Mouse (Mus musculus) kidney, postnatal 0 days (tissue): ENCODE results near the gene Ddx6. TPM values are rescaled to one million over a fixed set of nuclear protein-coding genes. Genes with fewer than 3 reads are reported as not detected.

Experiments used
- ATAC-seq: fragments of 200-750 bp; cut with Nextera tagmentation; replicated peaks from 2 replicates; pipeline ENCODE4 v1.8.0; 2017; ENCODE audit warnings: low read depth, moderate number of reproducible peaks, moderate TSS enrichment, moderate library complexity; ENCODE audit not compliant: low FRiP score
- DNase-seq: peaks from one replicate; pipeline ENCODE4 v3.0.0-alpha.2; 2016; ENCODE audit warnings: low spot score
- H3K27ac ChIP-seq: fragments of 300-500 bp; sonication (generic); 2 replicates; pipeline ENCODE4 v1.5.1; 2014; ENCODE audit warnings: mild to moderate bottlenecking
- H3K27me3 ChIP-seq: fragments of 300-500 bp; sonication (generic); 2 replicates; pipeline ENCODE4 v1.6.1; 2014; ENCODE audit warnings: low read length, mixed read lengths; ENCODE audit not compliant: insufficient read depth
- H3K36me3 ChIP-seq: fragments of 300-500 bp; sonication (generic); 2 replicates; pipeline ENCODE4 v1.6.1; 2014; ENCODE audit warnings: low read length, mixed read lengths; ENCODE audit not compliant: insufficient read depth
- H3K4me1 ChIP-seq: fragments of 300-500 bp; sonication (generic); replicated peaks from 2 replicates; pipeline ENCODE4 v1.6.1; 2014; ENCODE audit warnings: antibody characterized with exemption, low read length, mixed read lengths; ENCODE audit not compliant: insufficient read depth
- H3K4me2 ChIP-seq: fragments of 300-500 bp; sonication (generic); 2 replicates; pipeline ENCODE4 v1.6.1; 2014; ENCODE audit warnings: mild to moderate bottlenecking, low read length, moderate library complexity, mixed read lengths
- H3K4me3 ChIP-seq: fragments of 300-500 bp; sonication (generic); replicated peaks from 2 replicates; pipeline ENCODE4 v1.5.1; 2014; ENCODE audit warnings: low read depth, low read length
- H3K9ac ChIP-seq: fragments of 300-500 bp; sonication (generic); 2 replicates; pipeline ENCODE4 v1.6.1; 2014; ENCODE audit warnings: low read depth, low read length
- H3K9me3 ChIP-seq: fragments of 300-500 bp; sonication (generic); replicated peaks from 2 replicates; pipeline ENCODE4 v1.6.1; 2016; ENCODE audit warnings: low read length, inconsistent platforms, mixed read lengths
- CTCF ChIP-seq: IDR thresholded peaks from 2 replicates; pipeline ENCODE4 v1.5.1; 2016; ENCODE audit warnings: antibody characterized with exemption, low read depth, mild to moderate bottlenecking, moderate library complexity
- WGBS: fragments of 180-500 bp; shearing (Covaris S2); extraction: QIAGEN DNeasy Blood & Tissue Kit; methylation state at CpG from one replicate; pipeline ENCODE4 v1.1.7; 2014; 5-methylcytosine and 5-hydroxymethylcytosine counted together
- polyA plus RNA-seq: library from polyadenylated mRNA; unstranded; fragments of >200 nt; fragmentation: Nextera tagmentation; extraction: Ambion mirVana; gene quantifications from 2 replicates; pipeline ENCODE4 v1.2.1, GENCODE M21; 2015

The Ddx6 gene
- polyA plus RNA-seq, 1 experiment from 2014 or later: 13.8 TPM

- WGBS: 65% methylated on average over 7 of the region's 7 CpGs
- Histone ChIP-seq H3K27ac (no peak overlapping the region), H3K36me3 (no peaks in the 10 kb centered on the region), H3K4me1 (no peaks in the 10 kb centered on the region), H3K27me3 (no peaks in the 10 kb centered on the region), H3K4me2 (no peak overlapping the region), H3K4me3 (no peak overlapping the region), H3K9ac (no peak overlapping the region), H3K9me3 (no peaks in the 10 kb centered on the region)
- ATAC-seq: no peak
- DNase-seq: no peak
- no peak for TF ChIP-seq CTCF
These were observed 13.0 kb upstream of the Ddx6 start for GRCm38 (mm10) chr9:44591595-44592188.

DNA sequence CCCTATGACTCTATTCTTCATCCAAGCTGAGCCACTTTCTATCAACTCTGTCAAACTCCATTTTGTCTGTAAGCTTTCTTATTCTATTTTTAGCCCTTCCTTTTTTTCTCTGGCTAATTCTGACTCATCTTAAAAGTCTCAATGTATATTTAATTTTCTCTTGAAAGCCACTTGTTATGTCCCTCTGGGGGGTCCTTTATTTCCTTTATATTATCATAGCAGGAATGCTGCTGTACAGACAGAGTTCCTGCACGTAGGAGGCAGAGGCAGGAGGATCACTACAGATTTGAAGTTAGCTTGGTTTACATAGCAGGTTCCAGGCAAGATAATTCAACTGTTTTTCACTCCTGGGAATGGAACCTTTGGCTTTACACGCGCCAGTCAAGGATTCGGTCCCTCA, 11.5 kb upstream of the Ddx6 start:
- no peaks in the 10 kb centered on the region for H3K4me1 ChIP-seq
- H3K27ac ChIP-seq: no peak overlapping the region
- DNase-seq: no peak
- TF ChIP-seq CTCF: no peak
- no peak overlapping the region for H3K4me2 ChIP-seq
- H3K27me3 ChIP-seq: no peaks in the 10 kb centered on the region
- no peaks in the 10 kb centered on the region for H3K9me3 ChIP-seq
- no peak for ATAC-seq
- no peak overlapping the region for H3K9ac ChIP-seq
- no peaks in the 10 kb centered on the region for H3K36me3 ChIP-seq
- H3K4me3 ChIP-seq: no peak overlapping the region
- WGBS: 80% methylated on average over 4 of the region's 4 CpGs

- ATAC-seq (no peak), DNase-seq (no peak)
- H3K9ac ChIP-seq: no peak overlapping the region
- H3K4me2 ChIP-seq: no peak overlapping the region
- H3K27ac ChIP-seq: no peak overlapping the region
- no peaks in the 10 kb centered on the region for H3K27me3 ChIP-seq
- 79% methylated on average over 4 of the region's 4 CpGs for WGBS
- TF ChIP-seq CTCF: no peak
- no peaks in the 10 kb centered on the region for H3K9me3 ChIP-seq
- H3K4me3 ChIP-seq: no peak overlapping the region
- no peaks in the 10 kb centered on the region for H3K36me3 ChIP-seq
- H3K4me1 ChIP-seq: 0 out of 2 replicates have a peak, but pooled peaks cover under 1% of the 10 kb centered on the region
These were observed 10.8 kb upstream of the Ddx6 start for GRCm38 (mm10) chr9:44593886-44594285.

DNA sequence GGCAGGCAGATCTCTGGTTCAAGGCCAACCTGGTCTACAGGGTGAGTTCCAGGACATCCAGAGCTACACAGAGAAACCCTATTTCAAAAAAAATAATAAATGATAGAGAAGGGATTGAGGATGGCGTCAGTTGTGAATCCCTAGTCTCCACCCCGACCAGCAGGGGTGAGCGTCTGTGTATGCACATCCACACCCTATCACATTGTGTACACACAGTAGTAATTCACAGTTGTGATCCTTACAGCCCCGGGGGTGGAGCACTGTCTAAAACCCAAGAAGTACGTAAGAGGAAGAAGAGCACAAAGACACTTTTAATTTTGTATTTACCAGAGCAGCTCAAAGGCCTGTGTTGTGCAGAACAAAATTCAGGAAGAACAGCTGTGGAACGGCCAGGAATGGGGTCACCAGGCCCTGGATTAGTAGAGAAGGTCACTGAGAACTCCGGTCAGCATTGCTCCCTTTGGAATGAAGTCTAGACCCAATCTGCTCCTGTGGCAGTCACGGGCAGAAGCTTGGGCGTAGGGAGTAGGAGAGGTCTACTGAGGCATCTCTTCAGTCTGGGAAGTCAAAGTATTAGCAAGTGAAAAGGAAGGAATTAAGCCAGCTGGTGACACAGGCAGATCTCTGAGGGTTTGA, 9.7 kb upstream of the Ddx6 start:
- no peak overlapping the region for H3K4me2 ChIP-seq
- no peaks in the 10 kb centered on the region for H3K27me3 ChIP-seq
- ATAC-seq (no peak), DNase-seq (no peak)
- H3K36me3 ChIP-seq: no peaks in the 10 kb centered on the region
- H3K9me3 ChIP-seq: no peaks in the 10 kb centered on the region
- 74% methylated on average over 9 of the region's 9 CpGs for WGBS
- H3K9ac ChIP-seq: no peak overlapping the region
- H3K27ac ChIP-seq: 0 out of 2 replicates have a peak overlapping the region, but pooled peaks have one; percentile 14
- H3K4me1 ChIP-seq: peaks cover 5% of the 10 kb centered on the region; the same call in 1 of the 2 replicates
- no peak for TF ChIP-seq CTCF
- H3K4me3 ChIP-seq: no peak overlapping the region

DNA sequence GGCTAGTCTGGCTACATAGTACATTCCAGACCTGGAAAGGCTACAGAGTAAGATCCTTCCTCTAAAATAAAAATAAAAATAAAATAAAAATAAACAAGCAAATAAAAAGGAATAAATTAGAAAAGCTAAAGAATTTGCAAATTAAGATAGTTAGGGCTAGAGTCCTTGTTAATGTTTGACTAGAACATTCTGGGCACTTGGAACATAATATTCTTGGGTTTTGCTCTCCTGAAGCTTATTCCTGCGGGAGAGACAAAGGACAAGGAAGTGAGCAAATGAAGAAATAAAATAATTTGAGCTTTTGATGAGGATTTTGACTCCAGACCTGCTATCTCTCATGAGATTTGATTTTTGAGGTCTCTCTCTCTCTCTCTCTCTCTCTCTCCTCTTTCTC, 9.2 kb upstream of the Ddx6 start:
- DNase-seq (no peak), ATAC-seq (no peak)
- Histone ChIP-seq H3K9ac (no peak overlapping the region), H3K27ac (no peak overlapping the region), H3K27me3 (no peaks in the 10 kb centered on the region), H3K4me3 (no peak overlapping the region), H3K4me1 (peaks cover 7% of the 10 kb centered on the region; the same call in 1 of the 2 replicates), H3K9me3 (no peaks in the 10 kb centered on the region), H3K4me2 (no peak overlapping the region), H3K36me3 (no peaks in the 10 kb centered on the region)
- 70% methylated on average over 1 of the region's 1 CpGs for WGBS
- no peak for TF ChIP-seq CTCF

GRCm38 (mm10) chr9:44597742-44598141, 7.0 kb upstream of the Ddx6 start:
- TF ChIP-seq CTCF: no peak
- DNase-seq (no peak), ATAC-seq (no peak)
- WGBS: 86% methylated on average over 2 of the region's 2 CpGs
- H3K27ac ChIP-seq: no peak overlapping the region
- no peaks in the 10 kb centered on the region for H3K27me3 ChIP-seq
- no peak overlapping the region for H3K9ac ChIP-seq
- no peaks in the 10 kb centered on the region for H3K9me3 ChIP-seq
- H3K4me1 ChIP-seq: peaks cover 7% of the 10 kb centered on the region
- no peaks in the 10 kb centered on the region for H3K36me3 ChIP-seq
- H3K4me3 ChIP-seq: no peak overlapping the region
- H3K4me2 ChIP-seq: no peak overlapping the region
